Comparison of ENCODE assay signal across 8 mouse cellular contexts in genomic region chr8:13757805-13758727, GRCm38 (mm10). TPM values are rescaled to one million over a fixed set of nuclear protein-coding genes. Genes with fewer than 3 reads are reported as not detected.
DNase-seq lines count a peak whose midpoint lies in the region; ATAC-seq and TF ChIP-seq lines count a peak whose summit lies in the region.

No protein-coding gene starts in this region.

- DNase-seq in 416B (ENCODE audit: low read depth): peak; percentile 85
- DNase-seq in Muller cell, postnatal 12 days (ENCODE audit: inconsistent ontology term): peak; percentile 68
- peak; percentile 62 to 68 (median 62) for DNase-seq in liver, embryonic 14.5 days (ENCODE audit: low read depth in 3 of 3, low spot score in 3 of 3)
- peak; percentile 76 for DNase-seq in naive thymus-derived CD4-positive, alpha-beta T cell, adult 2 months (ENCODE audit: low read depth)
- DNase-seq in thymus, postnatal 25 days: peak; percentile 56

- H3K4me3 ChIP-seq in cortical plate, adult 2 months (ENCODE audit: insufficient read depth, low read length): peak overlapping the region; percentile 86
- H3K4me3 ChIP-seq in heart, embryonic 11.5 days (ENCODE audit: low read depth, low read length): peak overlapping the region; percentile 81
- peak overlapping the region; percentile 99 for H3K4me3 ChIP-seq in kidney, embryonic 15.5 days (replicated peaks)
- peak overlapping the region; percentile 86 to 94 for H3K4me3 ChIP-seq in liver, embryonic 14.5 days (ENCODE audit: insufficient read depth in 1 of 2, low read depth in 2 of 2, low read length in 2 of 2)

- no peak overlapping the region; the same call in 1 of the 2 replicates for H3K27ac ChIP-seq in cortical plate, adult 2 months (ENCODE audit: insufficient read depth, low read length)
- H3K27ac ChIP-seq in heart, embryonic 11.5 days (ENCODE audit: low read depth, low read length): peak overlapping the region; percentile 72
- H3K27ac ChIP-seq in kidney, embryonic 15.5 days: peak overlapping the region; percentile 93
- H3K27ac ChIP-seq in liver, embryonic 14.5 days: peak overlapping the region; percentile 73

- WGBS in heart, embryonic 11.5 days (ENCODE audit: insufficient replicate concordance): under 1% methylated on average over 38 of the region's 38 CpGs
- WGBS in kidney, embryonic 15.5 days: 1% methylated on average over 38 of the region's 38 CpGs
- under 1% methylated on average over 37 of the region's 38 CpGs for WGBS in liver, embryonic 14.5 days (ENCODE audit: insufficient replicate concordance)

- peak; percentile 63 for ATAC-seq in heart, embryonic 11.5 days (replicated peaks; ENCODE audit: insufficient number of reproducible peaks, low FRiP score, low TSS enrichment)
- ATAC-seq in kidney, embryonic 15.5 days (replicated peaks; ENCODE audit: low FRiP score): peak; percentile 78
- ATAC-seq in liver, embryonic 14.5 days (ENCODE audit: insufficient read depth): peak; percentile 70

- no peak for TF ChIP-seq POLR2A in cortical plate, adult 2 months (IDR thresholded peaks at IDR 0.05; ENCODE audit: extremely low read depth, insufficient read depth, low read length)

- no peak for TF ChIP-seq EP300 in liver, embryonic 14.5 days (IDR thresholded peaks at IDR 0.05; ENCODE audit: low read depth)

- H3K27me3 ChIP-seq in heart, embryonic 11.5 days (ENCODE audit: control insufficient read depth, insufficient read depth, low read length): no peaks in the 10 kb centered on the region
- no peaks in the 10 kb centered on the region for H3K27me3 ChIP-seq in kidney, embryonic 15.5 days
- no peaks in the 10 kb centered on the region for H3K27me3 ChIP-seq in liver, embryonic 14.5 days (ENCODE audit: control insufficient read depth, insufficient read depth, low read length)

- peak overlapping the region; percentile 87 for H3K9ac ChIP-seq in heart, embryonic 11.5 days (ENCODE audit: low read depth, low read length)
- H3K9ac ChIP-seq in kidney, embryonic 15.5 days: peak overlapping the region; percentile 96
- peak overlapping the region; percentile 96 for H3K9ac ChIP-seq in liver, embryonic 14.5 days (replicated peaks)

- no peaks in the 10 kb centered on the region for H3K9me3 ChIP-seq in heart, embryonic 11.5 days (replicated peaks; ENCODE audit: control insufficient read depth, low read length)
- H3K9me3 ChIP-seq in kidney, embryonic 15.5 days (replicated peaks): no peaks in the 10 kb centered on the region
- no peaks in the 10 kb centered on the region for H3K9me3 ChIP-seq in liver, embryonic 14.5 days (ENCODE audit: control insufficient read depth, low read length)

- TF ChIP-seq CTCF in cortical plate, adult 2 months (IDR thresholded peaks at IDR 0.05; ENCODE audit: extremely low read depth, insufficient read depth, low read length): peak; percentile 21; the same call in 1 of the 2 replicates
- TF ChIP-seq CTCF in liver, embryonic 14.5 days (IDR thresholded peaks at IDR 0.05; ENCODE audit: low read depth): peak; percentile 78

- H3K36me3 ChIP-seq in heart, embryonic 11.5 days (ENCODE audit: control insufficient read depth, insufficient read depth, low read length): peaks cover 9% of the 10 kb centered on the region
- peaks cover 27% of the 10 kb centered on the region for H3K36me3 ChIP-seq in kidney, embryonic 15.5 days
- H3K36me3 ChIP-seq in liver, embryonic 14.5 days (replicated peaks; ENCODE audit: control insufficient read depth, insufficient read depth, low read depth): peaks cover 18% of the 10 kb centered on the region

- peaks cover 2% of the 10 kb centered on the region; the same call in 1 of the 2 replicates for H3K4me1 ChIP-seq in cortical plate, adult 2 months (ENCODE audit: control insufficient read depth, insufficient read depth, low read length)
- H3K4me1 ChIP-seq in heart, embryonic 11.5 days (ENCODE audit: control insufficient read depth, insufficient read depth, low read length): peaks cover 8% of the 10 kb centered on the region
- peaks cover 19% of the 10 kb centered on the region for H3K4me1 ChIP-seq in kidney, embryonic 15.5 days
- peaks cover 0 to 7% of the 10 kb centered on the region in 2 experiments; a peak in 3 of 4 replicates for H3K4me1 ChIP-seq in liver, embryonic 14.5 days (replicated peaks; ENCODE audit: control insufficient read depth in 2 of 2, insufficient read depth in 2 of 2, low read length in 1 of 2)

- H3K4me2 ChIP-seq in heart, embryonic 11.5 days: peak overlapping the region; percentile 88
- H3K4me2 ChIP-seq in kidney, embryonic 15.5 days: peak overlapping the region; percentile 82
- H3K4me2 ChIP-seq in liver, embryonic 14.5 days (ENCODE audit: low read depth): peak overlapping the region; percentile 87

RNA-seq across cellular contexts. Expression of gene Cdc16, which starts 0.6 kb away (rescaled TPM):
- 57.7 and 60.1 TPM in 2 replicates for polyA plus RNA-seq in cortical plate, adult 2 months (2012; rRNA removed)
- 154 and 160 TPM in 2 replicates for polyA plus RNA-seq in heart, embryonic 11.5 days (2014; fragmentation: Nextera tagmentation; extraction: Ambion mirVana)
- 178 and 184 TPM in 2 replicates for polyA plus RNA-seq in kidney, embryonic 15.5 days (2015; fragmentation: Nextera tagmentation; extraction: Ambion mirVana)
- polyA plus RNA-seq in liver, embryonic 14.5 days (2012; rRNA removed): 20.4 and 31.3 TPM in 2 replicates
- polyA plus RNA-seq in liver, embryonic 14.5 days (2014; fragmentation: Nextera tagmentation; extraction: Ambion mirVana): 51.4 and 61.0 TPM in 2 replicates

RNA-seq across cellular contexts. Expression of gene Upf3a, which starts 27.3 kb away (rescaled TPM):
- polyA plus RNA-seq in cortical plate, adult 2 months (2012; rRNA removed): 32.8 and 36.3 TPM in 2 replicates
- polyA plus RNA-seq in heart, embryonic 11.5 days (2014; fragmentation: Nextera tagmentation; extraction: Ambion mirVana): 27.4 and 28.1 TPM in 2 replicates
- polyA plus RNA-seq in kidney, embryonic 15.5 days (2015; fragmentation: Nextera tagmentation; extraction: Ambion mirVana): 42.3 and 44.8 TPM in 2 replicates
- 4.1 and 8.3 TPM in 2 replicates for polyA plus RNA-seq in liver, embryonic 14.5 days (2012; rRNA removed)
- 11.0 and 11.3 TPM in 2 replicates for polyA plus RNA-seq in liver, embryonic 14.5 days (2014; fragmentation: Nextera tagmentation; extraction: Ambion mirVana)

RNA-seq across cellular contexts. Expression of gene Cfap97d2, which starts 52.4 kb away (rescaled TPM):
- 1.4 and 2.3 TPM in 2 replicates for polyA plus RNA-seq in cortical plate, adult 2 months (2012; rRNA removed)
- not detected in 2 replicates for polyA plus RNA-seq in heart, embryonic 11.5 days (2014; fragmentation: Nextera tagmentation; extraction: Ambion mirVana)
- polyA plus RNA-seq in kidney, embryonic 15.5 days (2015; fragmentation: Nextera tagmentation; extraction: Ambion mirVana): 0.05 TPM in 1 of 2 replicates, not detected in the other
- 0.02 TPM in 1 of 2 replicates, not detected in the other for polyA plus RNA-seq in liver, embryonic 14.5 days (2012; rRNA removed)
- not detected in 2 replicates for polyA plus RNA-seq in liver, embryonic 14.5 days (2014; fragmentation: Nextera tagmentation; extraction: Ambion mirVana)
